Mouse (Mus musculus) neural tube, embryonic 14.5 days (tissue): Measurements from ENCODE around the gene Krtap14. TPM values are rescaled to one million over a fixed set of nuclear protein-coding genes. Genes with fewer than 3 reads are reported as not detected.

ENCODE experiments used
- ATAC-seq: fragments of 200-750 bp; cut with Nextera tagmentation; 2 replicates; pipeline ENCODE4 v1.8.0; 2017; ENCODE audit warnings: low read depth, mild to moderate bottlenecking, moderate TSS enrichment, moderate library complexity
- H3K27ac ChIP-seq: fragments of 300-500 bp; sonication (generic); 2 replicates; pipeline ENCODE4 v1.5.1; 2014; ENCODE audit warnings: low read depth, mild to moderate bottlenecking, control low read depth, low read length, moderate library complexity, mixed read lengths
- H3K27me3 ChIP-seq: fragments of 300-500 bp; sonication (generic); 2 replicates; pipeline ENCODE4 v1.6.1; 2014; ENCODE audit warnings: low read length; ENCODE audit not compliant: control insufficient read depth, insufficient read depth
- H3K36me3 ChIP-seq: fragments of 300-500 bp; sonication (generic); 2 replicates; pipeline ENCODE4 v1.6.1; 2014; ENCODE audit warnings: low read length, mixed read lengths; ENCODE audit not compliant: control insufficient read depth, insufficient read depth
- H3K4me1 ChIP-seq: fragments of 300-500 bp; sonication (generic); 2 replicates; pipeline ENCODE4 v1.6.1; 2014; ENCODE audit warnings: low read length; ENCODE audit not compliant: control insufficient read depth, insufficient read depth
- H3K4me2 ChIP-seq: fragments of 300-500 bp; sonication (generic); 2 replicates; pipeline ENCODE4 v1.6.1; 2014; ENCODE audit warnings: mild to moderate bottlenecking, low read depth, low read length, control low read depth
- H3K4me3 ChIP-seq: fragments of 300-500 bp; sonication (generic); 2 replicates; pipeline ENCODE4 v1.5.1; 2014; ENCODE audit warnings: low read depth, low read length, control low read depth, mixed read lengths
- H3K9ac ChIP-seq: fragments of 300-500 bp; sonication (generic); replicated peaks from 2 replicates; pipeline ENCODE4 v1.6.1; 2014; ENCODE audit warnings: low read depth, mild to moderate bottlenecking, control low read depth, low read length, mixed read lengths
- H3K9me3 ChIP-seq: fragments of 300-500 bp; sonication (generic); 2 replicates; pipeline ENCODE4 v1.6.1; 2016; ENCODE audit warnings: low read length; ENCODE audit not compliant: control insufficient read depth
- WGBS: fragments of 180-500 bp; shearing (Covaris S2); extraction: QIAGEN DNeasy Blood & Tissue Kit; methylation state at CpG from one replicate; pipeline ENCODE4 v1.1.7; 2014; 5-methylcytosine and 5-hydroxymethylcytosine counted together
- polyA plus RNA-seq: library from polyadenylated mRNA; unstranded; fragments of >200 nt; fragmentation: Nextera tagmentation; extraction: Ambion mirVana; gene quantifications from 2 replicates; pipeline ENCODE4 v1.2.1, GENCODE M21; 2014

Gene Krtap14
- not detected in 2 replicates for polyA plus RNA-seq

DNA sequence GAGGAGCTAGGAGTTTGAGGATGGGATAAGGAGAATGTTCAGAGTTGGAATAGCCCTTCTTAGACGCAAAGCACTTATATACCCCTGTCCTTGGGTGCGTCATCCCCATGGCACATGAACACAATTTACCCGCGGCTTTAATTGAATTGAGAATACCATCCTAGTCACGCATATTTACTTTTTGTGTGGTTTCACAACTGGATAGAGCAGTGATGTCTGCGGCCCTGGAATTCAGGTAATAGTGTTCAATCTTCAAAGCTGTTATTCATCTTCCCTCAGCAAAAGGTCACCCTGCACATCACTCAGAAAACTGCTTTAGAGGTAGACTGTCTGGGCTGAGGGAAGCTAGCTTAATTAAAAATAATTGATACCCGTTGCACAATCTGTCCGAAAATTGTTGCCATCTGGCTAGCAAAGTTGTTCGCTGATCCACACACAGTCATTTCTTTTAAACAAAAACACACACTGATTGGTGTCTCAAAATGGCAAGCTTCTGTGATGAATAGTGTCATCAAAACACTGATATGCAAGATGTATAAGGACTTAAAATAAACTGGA lies at the start of gene Krtap14:
Gene Krtap14, minus strand, starts transcription at position 51 of the 558 bp plus-strand sequence.
- no peaks in the 10 kb centered on the region for H3K36me3 ChIP-seq
- no peaks in the 10 kb centered on the region for H3K9me3 ChIP-seq
- H3K27me3 ChIP-seq: no peaks in the 10 kb centered on the region
- WGBS: 58% methylated on average over 9 of the region's 9 CpGs
- H3K4me2 ChIP-seq: no peak within 1 kb of the TSS
- no peak for ATAC-seq
- no peak within 1 kb of the TSS for H3K4me3 ChIP-seq
- H3K27ac ChIP-seq: no peak within 1 kb of the TSS
- no peaks in the 10 kb centered on the region for H3K4me1 ChIP-seq
- H3K9ac ChIP-seq: no peak within 1 kb of the TSS

DNA sequence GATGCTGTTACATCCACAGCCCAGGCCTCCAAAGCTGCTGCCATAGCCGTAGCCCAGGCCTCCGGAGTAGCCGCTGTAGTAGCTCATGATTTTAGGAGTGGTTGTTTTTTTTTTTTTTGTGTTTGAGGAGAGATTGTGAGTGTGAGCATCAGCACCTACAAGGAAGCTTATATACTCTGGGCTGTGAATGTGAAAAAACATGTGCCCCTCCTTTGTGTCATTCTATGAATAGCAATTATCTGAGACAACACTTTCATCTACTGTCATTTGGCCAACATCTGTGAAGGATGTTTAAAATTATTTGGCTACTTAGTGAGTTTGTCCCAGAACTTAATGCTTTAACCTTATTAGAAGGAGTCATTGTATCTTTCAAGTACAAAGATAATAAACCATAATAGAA lies 48.2 kb upstream of the Krtap14 start, which contains the start of gene Krtap19-2:
Gene Krtap19-2, minus strand, starts transcription at position 101 of the 400 bp plus-strand sequence.
- Histone ChIP-seq H3K9me3 (no peaks in the 10 kb centered on the region), H3K4me2 (no peak within 1 kb of the TSS), H3K4me3 (no peak within 1 kb of the TSS), H3K9ac (no peak within 1 kb of the TSS), H3K27me3 (no peaks in the 10 kb centered on the region), H3K36me3 (no peaks in the 10 kb centered on the region), H3K27ac (no peak within 1 kb of the TSS), H3K4me1 (no peaks in the 10 kb centered on the region)
- ATAC-seq: no peak
- WGBS: 91% methylated on average over 3 of the region's 3 CpGs

- Histone ChIP-seq H3K4me3 (no peak within 1 kb of the TSS), H3K9ac (no peak within 1 kb of the TSS), H3K27ac (no peak within 1 kb of the TSS), H3K4me2 (no peak within 1 kb of the TSS), H3K4me1 (no peaks in the 10 kb centered on the region), H3K36me3 (no peaks in the 10 kb centered on the region), H3K9me3 (no peaks in the 10 kb centered on the region), H3K27me3 (no peaks in the 10 kb centered on the region)
- ATAC-seq: no peak
- 92% methylated on average over 6 of the region's 6 CpGs for WGBS
These were observed 43.4 kb upstream of the Krtap14 start, which contains the start of gene Krtap19-1 for GRCm38 (mm10) chr16:88869311-88869710. TSS of gene Krtap19-1 (minus strand) at chr16:88869411.

GRCm38 (mm10) chr16:88864887-88865407 lies 39.0 kb upstream of the Krtap14 start:
- no peaks in the 10 kb centered on the region for H3K9me3 ChIP-seq
- H3K9ac ChIP-seq: no peak overlapping the region
- 63% methylated on average over 4 of the region's 4 CpGs for WGBS
- H3K4me1 ChIP-seq: no peaks in the 10 kb centered on the region
- no peaks in the 10 kb centered on the region for H3K27me3 ChIP-seq
- H3K4me3 ChIP-seq: no peak overlapping the region
- no peaks in the 10 kb centered on the region for H3K36me3 ChIP-seq
- no peak overlapping the region for H3K4me2 ChIP-seq
- H3K27ac ChIP-seq: no peak overlapping the region
- ATAC-seq: peak; percentile 63

- no peaks in the 10 kb centered on the region for H3K4me1 ChIP-seq
- H3K27me3 ChIP-seq: no peaks in the 10 kb centered on the region
- H3K4me3 ChIP-seq: no peak overlapping the region
- 12% methylated on average over 5 of the region's 5 CpGs for WGBS
- no peak overlapping the region for H3K9ac ChIP-seq
- no peaks in the 10 kb centered on the region for H3K36me3 ChIP-seq
- no peak overlapping the region for H3K27ac ChIP-seq
- no peaks in the 10 kb centered on the region for H3K9me3 ChIP-seq
- ATAC-seq: no peak
- H3K4me2 ChIP-seq: no peak overlapping the region
These were observed 25.5 kb upstream of the Krtap14 start for GRCm38 (mm10) chr16:88851450-88851849.

DNA sequence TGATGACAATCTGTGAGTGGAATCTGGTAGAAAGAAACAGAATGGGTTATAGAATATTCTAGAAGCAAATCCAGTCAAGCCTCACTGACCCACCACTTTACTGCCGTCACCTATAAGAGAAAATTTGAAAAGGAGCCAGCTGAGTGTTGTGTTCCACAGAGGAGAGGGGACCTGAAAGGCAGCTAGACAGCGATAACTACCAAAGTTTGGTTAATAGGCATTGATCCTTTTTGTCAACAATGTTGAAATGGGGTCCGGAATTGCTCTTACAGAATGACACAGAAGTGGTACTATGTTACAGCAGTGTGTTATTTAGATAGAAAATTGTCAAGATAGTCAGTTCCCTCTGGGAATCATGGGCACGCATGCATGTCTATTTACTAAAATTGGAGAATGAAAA lies 22.6 kb upstream of the Krtap14 start:
- Histone ChIP-seq H3K4me3 (no peak overlapping the region), H3K4me1 (no peaks in the 10 kb centered on the region), H3K9me3 (no peaks in the 10 kb centered on the region), H3K36me3 (no peaks in the 10 kb centered on the region), H3K27ac (no peak overlapping the region), H3K4me2 (no peak overlapping the region), H3K27me3 (no peaks in the 10 kb centered on the region), H3K9ac (no peak overlapping the region)
- WGBS: 94% methylated on average over 4 of the region's 4 CpGs
- no peak for ATAC-seq

GRCm38 (mm10) chr16:88847363-88847762 lies 21.4 kb upstream of the Krtap14 start:
- ATAC-seq: no peak
- no peaks in the 10 kb centered on the region for H3K27me3 ChIP-seq
- no peak overlapping the region for H3K27ac ChIP-seq
- no peak overlapping the region for H3K4me3 ChIP-seq
- H3K4me2 ChIP-seq: no peak overlapping the region
- no peaks in the 10 kb centered on the region for H3K9me3 ChIP-seq
- no peaks in the 10 kb centered on the region for H3K4me1 ChIP-seq
- no peaks in the 10 kb centered on the region for H3K36me3 ChIP-seq
- no peak overlapping the region for H3K9ac ChIP-seq
- WGBS: 100% methylated on average over 1 of the region's 1 CpGs

GRCm38 (mm10) chr16:88826978-88827377 lies 1.0 kb upstream of the Krtap14 start:
- 11% methylated on average over 3 of the region's 3 CpGs for WGBS
- H3K27ac ChIP-seq: no peak overlapping the region

GRCm38 (mm10) chr16:88823736-88824135 lies 2.2 kb downstream of the Krtap14 start:
- no peaks in the 10 kb centered on the region for H3K27me3 ChIP-seq
- no peak overlapping the region for H3K4me2 ChIP-seq
- no peak overlapping the region for H3K27ac ChIP-seq
- H3K36me3 ChIP-seq: no peaks in the 10 kb centered on the region
- 80% methylated on average over 3 of the region's 3 CpGs for WGBS
- no peak overlapping the region for H3K4me3 ChIP-seq
- no peak overlapping the region for H3K9ac ChIP-seq
- H3K4me1 ChIP-seq: no peaks in the 10 kb centered on the region
- H3K9me3 ChIP-seq: no peaks in the 10 kb centered on the region
- no peak for ATAC-seq

More at GRCm38 (mm10) chr16:88826978-88827377, 1.0 kb upstream of the Krtap14 start:
- ATAC-seq: no peak
- Histone ChIP-seq H3K4me3 (no peak overlapping the region), H3K9me3 (no peaks in the 10 kb centered on the region), H3K4me2 (no peak overlapping the region), H3K27me3 (no peaks in the 10 kb centered on the region), H3K36me3 (no peaks in the 10 kb centered on the region), H3K4me1 (no peaks in the 10 kb centered on the region), H3K9ac (no peak overlapping the region)
